Mouse (Mus musculus) brain, embryonic 14.5 days (tissue): ENCODE measurements around the gene Nyap1.

ENCODE experiments used
- CTCF ChIP-seq: fragments of 200-500 bp; IDR thresholded peaks from 2 replicates; pipeline ENCODE4 v1.5.1; 2012; ENCODE audit warnings: inconsistent platforms, mild to moderate bottlenecking, moderate library complexity, borderline replicate concordance; ENCODE audit not compliant: insufficient read depth, insufficient read length; ENCODE audit errors: extremely low read depth
- POLR2A ChIP-seq: fragments of 200-500 bp; IDR thresholded peaks from 2 replicates; pipeline ENCODE4 v1.6.1; 2012; ENCODE audit warnings: mild to moderate bottlenecking, inconsistent platforms, borderline replicate concordance; ENCODE audit not compliant: poor library complexity, insufficient read depth, insufficient read length, severe bottlenecking; ENCODE audit errors: extremely low read depth

DNA sequence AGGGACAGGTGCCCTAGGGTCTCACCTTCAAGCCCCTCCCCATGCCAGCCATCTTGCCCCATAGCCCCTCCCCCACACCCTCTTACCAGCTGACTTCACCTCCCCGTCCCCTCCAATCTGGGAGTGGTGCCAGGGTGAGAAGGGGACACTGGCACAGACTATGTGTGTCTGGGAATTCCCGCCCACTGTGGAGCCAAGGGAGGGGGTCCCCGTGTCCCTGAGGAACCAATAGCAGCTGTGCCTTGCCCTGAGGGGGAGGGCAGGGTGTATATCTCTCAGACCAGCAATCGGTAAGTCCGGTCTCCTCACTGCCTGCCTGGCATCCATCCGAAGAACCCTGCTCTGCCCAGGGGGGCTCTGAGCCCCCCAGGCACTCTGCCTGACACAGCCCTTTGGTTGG, 16.5 kb upstream of the Nyap1 start:
- TF ChIP-seq CTCF: no peak
- no peak for TF ChIP-seq POLR2A
